Mouse (Mus musculus): ENCODE data around the gene Rbl1. TPM values are rescaled to one million over a fixed set of nuclear protein-coding genes. Genes with fewer than 3 reads are reported as not detected.

Rbl1 gene
- polyA plus RNA-seq, 1 experiment from 2014 or later = 9.1 TPM

GRCm38 (mm10) chr2:157101650-157102049 is 102.7 kb downstream of the Rbl1 start:
- H3K27ac ChIP-seq (replicated peaks) = no peak overlapping the region
- no peaks in the 10 kb centered on the region for H3K4me1 ChIP-seq (replicated peaks; ENCODE audit: control insufficient read depth, insufficient read depth)
- no peak overlapping the region for H3K4me2 ChIP-seq (replicated peaks; ENCODE audit: low read depth)
- no peak for DNase-seq (ENCODE audit: low spot score)
- 93% methylated on average over 9 of the region's 9 CpGs for WGBS
- H3K27me3 ChIP-seq (ENCODE audit: control insufficient read depth, insufficient read depth, low read length) = no peaks in the 10 kb centered on the region
- H3K36me3 ChIP-seq (ENCODE audit: control insufficient read depth, insufficient read depth, low read length) = peaks cover 13% of the 10 kb centered on the region
- ATAC-seq (ENCODE audit: low FRiP score, low TSS enrichment) = no peak
- no peak overlapping the region for H3K4me3 ChIP-seq (ENCODE audit: low read depth, low read length)
- H3K9me3 ChIP-seq (ENCODE audit: control insufficient read depth, low read length) = no peaks in the 10 kb centered on the region
- TF ChIP-seq CTCF (IDR thresholded peaks at IDR 0.05; ENCODE audit: low read depth) (no peak), EP300 (optimal IDR thresholded peaks at IDR 0.05) (no peak)
- H3K9ac ChIP-seq (ENCODE audit: low read length) = no peak overlapping the region

- no peak for ATAC-seq (ENCODE audit: low FRiP score, low TSS enrichment)
- H3K9ac ChIP-seq (ENCODE audit: low read length) = no peak overlapping the region
These were observed 104.1 kb downstream of the Rbl1 start for GRCm38 (mm10) chr2:157100319-157100605.

GRCm38 (mm10) chr2:157099532-157100318 is 104.6 kb downstream of the Rbl1 start:
- no peak overlapping the region for H3K4me2 ChIP-seq (replicated peaks; ENCODE audit: low read depth)
- TF ChIP-seq EP300 (optimal IDR thresholded peaks at IDR 0.05) = no peak
- TF ChIP-seq CTCF (IDR thresholded peaks at IDR 0.05; ENCODE audit: low read depth) = no peak
- H3K4me1 ChIP-seq (replicated peaks; ENCODE audit: control insufficient read depth, insufficient read depth) = no peaks in the 10 kb centered on the region
- WGBS = 72% methylated on average over 12 of the region's 12 CpGs
- H3K27me3 ChIP-seq (ENCODE audit: control insufficient read depth, insufficient read depth, low read length) = no peaks in the 10 kb centered on the region
- H3K27ac ChIP-seq (replicated peaks) = no peak overlapping the region
- H3K4me3 ChIP-seq (ENCODE audit: low read depth, low read length) = no peak overlapping the region
- DNase-seq (ENCODE audit: low spot score) = no peak
- no peak overlapping the region for H3K9ac ChIP-seq (ENCODE audit: low read length)
- peaks cover 10% of the 10 kb centered on the region for H3K36me3 ChIP-seq (ENCODE audit: control insufficient read depth, insufficient read depth, low read length)
- no peaks in the 10 kb centered on the region for H3K9me3 ChIP-seq (ENCODE audit: control insufficient read depth, low read length)
- ATAC-seq (ENCODE audit: low FRiP score, low TSS enrichment) = no peak

More at GRCm38 (mm10) chr2:157100319-157100605, 104.1 kb downstream of the Rbl1 start:
- no peak for TF ChIP-seq EP300 (optimal IDR thresholded peaks at IDR 0.05)
- TF ChIP-seq CTCF (IDR thresholded peaks at IDR 0.05; ENCODE audit: low read depth) = no peak
- Histone ChIP-seq H3K4me1 (replicated peaks; ENCODE audit: control insufficient read depth, insufficient read depth) (no peaks in the 10 kb centered on the region), H3K4me3 (ENCODE audit: low read depth, low read length) (no peak overlapping the region), H3K4me2 (replicated peaks; ENCODE audit: low read depth) (no peak overlapping the region), H3K9me3 (ENCODE audit: control insufficient read depth, low read length) (no peaks in the 10 kb centered on the region), H3K36me3 (ENCODE audit: control insufficient read depth, insufficient read depth, low read length) (peaks cover 10% of the 10 kb centered on the region), H3K27me3 (ENCODE audit: control insufficient read depth, insufficient read depth, low read length) (no peaks in the 10 kb centered on the region), H3K27ac (replicated peaks) (no peak overlapping the region)
- no peak for DNase-seq (ENCODE audit: low spot score)
- WGBS = 77% methylated on average over 12 of the region's 12 CpGs

Other genes with a start within 250 kb of the Rbl1 start
- gene Ndrg3, start 212.5 kb downstream of the Rbl1 start, polyA plus RNA-seq (2015; fragmentation: Nextera tagmentation; extraction: Ambion mirVana) = 21.1 and 22.4 TPM in 2 replicates
- gene Dsn1, start 197.4 kb downstream of the Rbl1 start, polyA plus RNA-seq (2015; fragmentation: Nextera tagmentation; extraction: Ambion mirVana) = 7.9 and 8.6 TPM in 2 replicates
- 0.65 and 0.86 TPM in 2 replicates for gene Soga1, start 125.3 kb downstream of the Rbl1 start, polyA plus RNA-seq (2015; fragmentation: Nextera tagmentation; extraction: Ambion mirVana)
- gene Tldc2, start 117.5 kb downstream of the Rbl1 start, polyA plus RNA-seq (2015; fragmentation: Nextera tagmentation; extraction: Ambion mirVana) = not detected in 2 replicates
- 16.1 and 17.4 TPM in 2 replicates for gene Samhd1, start 69.3 kb downstream of the Rbl1 start, polyA plus RNA-seq (2015; fragmentation: Nextera tagmentation; extraction: Ambion mirVana)
- gene Rpn2, start 74.5 kb upstream of the Rbl1 start, polyA plus RNA-seq (2015; fragmentation: Nextera tagmentation; extraction: Ambion mirVana) = 178 and 192 TPM in 2 replicates
- 0.17 and 0.22 TPM in 2 replicates for gene Mroh8, start 75.0 kb upstream of the Rbl1 start, polyA plus RNA-seq (2015; fragmentation: Nextera tagmentation; extraction: Ambion mirVana)
- gene Ghrh, start 143.0 kb upstream of the Rbl1 start, polyA plus RNA-seq (2015; fragmentation: Nextera tagmentation; extraction: Ambion mirVana) = 0.49 and 0.51 TPM in 2 replicates
- 68.8 and 68.9 TPM in 2 replicates for gene Manbal, start 163.1 kb upstream of the Rbl1 start, polyA plus RNA-seq (2015; fragmentation: Nextera tagmentation; extraction: Ambion mirVana)
- gene Src, start 213.9 kb upstream of the Rbl1 start, polyA plus RNA-seq (2015; fragmentation: Nextera tagmentation; extraction: Ambion mirVana) = 12.0 and 12.9 TPM in 2 replicates

Data from stomach, postnatal 0 days (tissue).